Mouse (Mus musculus): ENCODE results near the gene Dis3.
"Not testable (repeated sequence)": the region's sequence is repeated elsewhere in the genome, so short reads cannot be mapped to it uniquely, and the experiment has no call there.

Gene Dis3

GRCm38 (mm10) chr14:99063091-99063490 lies 36.5 kb downstream of the Dis3 start:
- peak; percentile 51 for DNase-seq (ENCODE audit: low read depth, low spot score)

- no peak for DNase-seq (ENCODE audit: low read depth, low spot score)
Measured at GRCm38 (mm10) chr14:99060616-99061015, 39.0 kb downstream of the Dis3 start.

DNA sequence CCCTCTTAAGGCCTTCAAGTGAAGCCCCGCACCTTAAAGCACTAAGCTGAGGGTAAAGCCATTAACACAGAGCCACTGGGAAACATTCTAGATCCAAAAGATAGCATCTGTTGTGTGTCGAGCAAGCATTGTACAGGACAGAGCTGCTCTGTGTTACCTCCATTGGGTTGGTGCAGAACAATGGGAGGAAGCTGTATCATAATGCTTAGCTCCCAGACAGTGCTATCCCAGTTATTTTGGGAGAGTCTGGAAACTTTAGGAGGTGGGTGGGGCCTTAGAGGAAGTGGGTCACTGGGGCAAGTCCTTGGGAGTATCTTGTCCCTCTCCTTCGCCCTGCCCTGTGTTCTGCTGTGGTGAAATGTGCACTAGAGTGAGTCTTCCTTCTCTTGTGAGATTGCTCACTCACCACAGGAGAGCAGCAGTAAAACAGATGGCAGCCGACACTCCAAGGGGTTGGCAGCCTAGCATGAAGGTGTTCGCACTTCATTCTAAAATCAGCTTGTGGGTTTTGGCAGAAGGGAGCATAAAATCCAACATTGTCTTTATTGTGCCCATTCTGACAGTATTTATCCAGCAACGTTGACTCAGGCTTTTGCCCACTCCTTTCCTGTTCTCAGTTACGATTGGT lies 40.5 kb downstream of the Dis3 start:
- no peak for DNase-seq (ENCODE audit: low read depth, low spot score)

DNA sequence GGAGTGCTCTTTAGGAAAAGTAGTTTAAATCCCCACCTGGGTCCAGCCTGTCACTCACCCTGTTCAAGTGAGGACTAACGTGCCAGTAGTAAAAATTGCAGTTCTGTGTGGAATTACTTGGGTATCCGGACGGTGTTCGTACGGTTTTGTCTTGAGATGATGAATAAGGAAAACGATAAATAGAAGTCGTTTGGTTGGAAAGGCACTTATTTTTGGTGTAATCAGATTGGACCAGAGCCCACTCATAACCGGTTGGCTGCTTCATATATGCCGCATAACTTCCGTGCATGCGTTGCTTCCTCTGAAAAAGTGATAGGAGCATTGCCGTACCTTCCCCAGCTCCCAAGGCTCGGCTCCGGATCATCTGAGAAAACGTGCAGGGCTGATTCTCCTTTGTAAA lies 52.8 kb downstream of the Dis3 start:
- peak; percentile 56 for DNase-seq (ENCODE audit: low read depth, low spot score)

DNA sequence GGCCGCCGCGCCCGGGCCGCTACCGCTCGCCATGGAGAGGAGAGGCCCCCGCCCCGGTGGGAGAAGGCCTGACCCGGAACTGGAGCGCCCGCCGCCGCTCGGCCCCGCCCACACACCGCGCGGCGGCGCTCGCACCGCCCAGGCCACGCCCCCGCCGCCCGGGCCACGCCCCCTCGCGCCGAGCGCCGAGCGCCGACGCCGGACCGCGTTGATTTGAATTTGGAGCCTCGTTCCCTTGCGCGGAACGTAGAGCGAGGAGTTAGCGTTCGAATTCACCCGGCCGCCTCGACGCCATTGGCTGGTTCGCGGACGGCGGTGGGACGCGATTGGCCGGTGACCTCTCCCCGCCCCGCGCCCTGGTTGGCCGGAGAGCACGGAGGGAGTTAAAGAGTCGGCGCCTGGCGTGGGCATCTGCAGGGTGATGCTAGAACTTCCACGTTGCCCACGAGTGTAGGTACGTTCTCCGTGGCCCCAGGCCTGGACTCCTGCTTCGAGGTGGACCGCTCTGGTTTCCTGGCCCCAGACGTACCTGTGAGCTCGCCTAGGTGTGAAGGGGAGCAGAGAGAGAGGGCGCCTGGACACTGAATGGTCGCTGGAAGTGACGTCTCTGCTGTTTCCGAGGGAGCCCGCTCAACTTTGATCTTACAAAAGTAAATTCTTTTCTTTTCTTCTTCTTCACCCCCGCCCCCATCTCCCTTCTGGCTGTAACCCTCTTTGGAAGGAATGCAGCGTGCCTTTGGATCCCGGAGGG lies 53.4 kb downstream of the Dis3 start, which contains the start of the genes Mzt1 and Bora:
Mzt1 (minus strand) TSS at position 104 of the 751 bp plus-strand sequence.
Bora (plus strand) TSS at position 192 of the 751 bp plus-strand sequence.
- peak; percentile 93 for DNase-seq (ENCODE audit: low read depth, low spot score)

GRCm38 (mm10) chr14:99045378-99046030 lies 54.1 kb downstream of the Dis3 start:
- DNase-seq (ENCODE audit: low read depth, low spot score) = peak; percentile 26

DNA sequence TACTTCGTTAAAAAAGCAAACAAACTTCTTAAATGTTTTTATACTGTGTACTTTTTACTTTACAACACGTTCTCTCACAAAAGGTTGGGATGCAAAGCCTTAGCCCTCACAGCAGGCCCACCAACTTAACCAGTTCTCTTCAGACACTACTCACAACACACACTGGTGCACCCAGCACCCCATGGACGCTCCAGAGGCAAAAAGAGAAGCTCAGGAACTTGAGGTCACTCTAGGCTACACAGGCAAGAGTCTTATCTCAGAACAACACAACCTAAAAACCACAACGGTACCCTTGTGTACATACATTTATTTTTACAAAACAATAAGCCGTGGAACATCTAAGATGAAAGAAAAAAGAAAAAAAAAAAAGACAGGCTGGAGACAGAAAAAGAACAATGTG lies 54.9 kb downstream of the Dis3 start:
- no peak for DNase-seq (ENCODE audit: low read depth, low spot score)

GRCm38 (mm10) chr14:99044096-99044495 lies 55.5 kb downstream of the Dis3 start:
- DNase-seq (ENCODE audit: low read depth, low spot score) = no peak

DNA sequence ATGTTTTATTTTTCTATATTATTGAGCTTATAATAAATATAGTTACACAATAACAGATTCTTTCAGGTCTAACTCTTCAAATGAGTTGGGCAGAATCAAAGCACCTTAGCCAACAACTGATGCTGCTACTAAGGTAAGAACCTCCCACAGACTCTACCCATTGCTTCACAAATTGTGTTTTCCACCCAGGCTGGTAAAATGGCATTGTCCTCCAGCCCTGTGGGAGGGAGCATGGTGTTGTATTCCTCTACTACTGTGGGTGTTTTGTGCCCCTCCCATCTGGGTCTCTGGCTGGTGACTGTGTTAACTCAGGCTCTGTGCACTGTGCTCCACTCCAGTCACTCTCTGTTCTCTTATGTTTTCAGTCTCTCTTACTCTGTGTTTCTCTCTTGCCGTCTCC lies 56.1 kb downstream of the Dis3 start:
- no peak for DNase-seq (ENCODE audit: low read depth, low spot score)

- DNase-seq (ENCODE audit: low read depth, low spot score) = no peak
Measured at GRCm38 (mm10) chr14:99041416-99041815, 58.2 kb downstream of the Dis3 start.

GRCm38 (mm10) chr14:99039308-99039707 lies 60.3 kb downstream of the Dis3 start:
- DNase-seq (ENCODE audit: low read depth, low spot score) = not testable (repeated sequence)

DNA sequence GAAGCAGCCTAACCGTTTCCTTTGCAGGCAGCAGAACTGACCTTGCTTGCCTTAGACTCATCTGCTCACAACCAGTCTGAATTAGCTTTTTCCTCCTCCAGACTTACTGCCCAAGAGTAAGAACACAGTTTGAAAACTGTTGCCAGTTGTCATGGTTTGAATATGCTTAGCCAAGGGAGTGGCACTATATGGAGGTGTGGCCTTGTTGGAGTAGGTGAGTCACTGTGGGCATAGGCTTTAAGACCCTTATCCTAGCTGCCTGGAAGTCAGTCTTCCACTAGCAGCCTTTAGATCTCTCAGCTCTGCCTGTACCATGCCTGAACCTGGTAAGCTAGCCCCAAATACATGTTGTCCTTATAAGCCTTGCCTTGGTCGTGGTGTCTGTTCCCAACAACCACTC lies 61.9 kb downstream of the Dis3 start:
- peak; percentile 49 for DNase-seq (ENCODE audit: low read depth, low spot score)

- DNase-seq (ENCODE audit: low read depth, low spot score) = no peak
Measured at GRCm38 (mm10) chr14:99036039-99036438, 63.5 kb downstream of the Dis3 start.

DNA sequence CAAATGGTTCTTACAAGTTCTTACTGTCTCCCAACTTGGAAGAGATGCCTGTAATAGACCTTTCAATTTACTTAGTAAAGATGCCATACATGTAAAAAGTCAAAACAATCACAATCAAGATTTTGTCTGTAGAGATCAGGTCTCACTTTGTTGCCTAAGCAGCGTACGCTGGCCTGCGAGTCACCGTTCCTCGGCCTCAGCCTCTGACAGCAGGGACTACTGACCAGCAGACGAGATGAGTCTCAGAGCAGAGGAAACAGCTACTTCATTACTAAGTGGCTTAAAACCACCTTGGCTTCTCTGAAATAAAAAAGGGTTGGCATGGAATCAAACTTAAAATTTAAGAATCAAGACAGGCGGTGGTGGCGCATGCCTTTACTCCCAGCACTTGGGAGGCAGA lies 64.7 kb downstream of the Dis3 start:
- DNase-seq (ENCODE audit: low read depth, low spot score) = not testable (repeated sequence)

DNA sequence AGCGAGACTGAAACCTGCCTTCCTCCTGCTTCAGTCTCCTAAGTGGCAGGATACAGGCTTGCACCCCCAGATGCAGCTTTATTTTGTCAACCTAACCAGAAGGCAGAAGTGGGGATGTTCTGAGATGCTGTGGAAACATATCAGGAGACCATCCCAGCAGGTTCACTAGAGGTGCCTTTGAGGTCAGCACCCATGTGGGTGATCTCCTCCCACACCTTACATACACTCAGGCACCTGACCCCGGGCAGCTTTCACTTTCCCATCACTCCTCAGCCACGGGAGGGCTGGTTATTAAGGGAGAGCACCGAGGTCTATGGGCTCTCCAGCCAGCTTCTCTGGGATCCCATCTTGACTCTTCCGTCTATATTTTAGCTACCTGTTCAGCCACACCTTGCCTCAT lies 67.0 kb downstream of the Dis3 start:
- no peak for DNase-seq (ENCODE audit: low read depth, low spot score)

- DNase-seq (ENCODE audit: low read depth, low spot score) = no peak
Measured at GRCm38 (mm10) chr14:99031337-99031873, 68.2 kb downstream of the Dis3 start.

- DNase-seq (ENCODE audit: low read depth, low spot score) = no peak
Measured at GRCm38 (mm10) chr14:99029987-99030386, 69.6 kb downstream of the Dis3 start.
